Mouse (Mus musculus) stomach, embryonic 15.5 days (tissue): ENCODE data around the gene Cdh15. TPM values are rescaled to one million over a fixed set of nuclear protein-coding genes. Genes with fewer than 3 reads are reported as not detected.

Source experiments
- ATAC-seq: fragments of 200-750 bp; cut with Nextera tagmentation; 2 replicates; pipeline ENCODE4 v1.8.0; 2017; ENCODE audit warnings: low read depth, moderate number of reproducible peaks, moderate TSS enrichment; ENCODE audit not compliant: insufficient read depth, low FRiP score
- H3K27ac ChIP-seq: fragments of 300-500 bp; sonication (generic); 2 replicates; pipeline ENCODE4 v1.5.1; 2015; ENCODE audit warnings: mild to moderate bottlenecking, inconsistent platforms
- H3K27me3 ChIP-seq: fragments of 300-500 bp; sonication (generic); replicated peaks from 2 replicates; pipeline ENCODE4 v1.6.1; 2015; ENCODE audit warnings: inconsistent platforms
- H3K36me3 ChIP-seq: fragments of 300-500 bp; sonication (generic); 2 replicates; pipeline ENCODE4 v1.6.1; 2015; ENCODE audit warnings: inconsistent platforms
- H3K4me1 ChIP-seq: fragments of 300-500 bp; sonication (generic); 2 replicates; pipeline ENCODE4 v1.6.1; 2015; ENCODE audit warnings: inconsistent platforms
- H3K4me2 ChIP-seq: fragments of 300-500 bp; sonication (generic); 2 replicates; pipeline ENCODE4 v1.6.1; 2015; ENCODE audit warnings: mild to moderate bottlenecking, inconsistent platforms
- H3K4me3 ChIP-seq: fragments of 300-500 bp; sonication (generic); replicated peaks from 2 replicates; pipeline ENCODE4 v1.5.1; 2015; ENCODE audit warnings: inconsistent platforms
- H3K9ac ChIP-seq: fragments of 300-500 bp; sonication (generic); 2 replicates; pipeline ENCODE4 v1.6.1; 2015; ENCODE audit warnings: inconsistent platforms
- H3K9me3 ChIP-seq: fragments of 300-500 bp; sonication (generic); 2 replicates; pipeline ENCODE4 v1.6.1; 2016; ENCODE audit warnings: inconsistent platforms
- WGBS: fragments of 180-500 bp; shearing (Covaris S2); methylation state at CpG from one replicate; pipeline ENCODE4 v1.1.7; 2015; 5-methylcytosine and 5-hydroxymethylcytosine counted together
- polyA plus RNA-seq: library from polyadenylated mRNA; unstranded; fragments of >200 nt; fragmentation: Nextera tagmentation; extraction: Ambion mirVana; gene quantifications from 2 replicates; pipeline ENCODE4 v1.2.1, GENCODE M21; 2015

Gene Cdh15
- polyA plus RNA-seq, 1 experiment from 2014 or later: 0.49 TPM

DNA sequence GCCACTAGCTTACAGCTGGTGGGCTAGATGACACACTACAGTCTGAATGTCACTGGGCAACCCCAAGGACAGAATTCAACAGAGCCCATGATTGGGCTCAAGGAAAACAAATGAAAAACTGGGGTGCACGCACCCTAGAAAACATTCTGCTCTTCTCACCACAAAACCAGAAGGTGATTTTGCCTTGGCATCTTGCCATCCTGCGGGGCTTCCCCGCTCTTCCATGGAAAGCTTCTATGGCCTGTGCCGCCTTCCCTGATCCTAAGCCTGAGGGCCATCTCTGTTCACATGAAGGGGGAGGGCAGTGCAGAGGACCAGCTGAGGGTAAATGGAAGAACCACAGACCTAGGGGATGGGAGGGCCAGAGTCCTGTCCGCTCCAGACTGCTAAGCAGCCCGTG, 20.2 kb downstream of the Cdh15 start:
- WGBS: 87% methylated on average over 6 of the region's 6 CpGs
- no peak overlapping the region for H3K4me2 ChIP-seq
- no peak for ATAC-seq
- H3K27ac ChIP-seq: no peak overlapping the region
- no peak overlapping the region for H3K4me3 ChIP-seq
- H3K9me3 ChIP-seq: no peaks in the 10 kb centered on the region
- no peaks in the 10 kb centered on the region for H3K36me3 ChIP-seq
- no peaks in the 10 kb centered on the region for H3K27me3 ChIP-seq
- H3K4me1 ChIP-seq: no peaks in the 10 kb centered on the region
- H3K9ac ChIP-seq: no peak overlapping the region

DNA sequence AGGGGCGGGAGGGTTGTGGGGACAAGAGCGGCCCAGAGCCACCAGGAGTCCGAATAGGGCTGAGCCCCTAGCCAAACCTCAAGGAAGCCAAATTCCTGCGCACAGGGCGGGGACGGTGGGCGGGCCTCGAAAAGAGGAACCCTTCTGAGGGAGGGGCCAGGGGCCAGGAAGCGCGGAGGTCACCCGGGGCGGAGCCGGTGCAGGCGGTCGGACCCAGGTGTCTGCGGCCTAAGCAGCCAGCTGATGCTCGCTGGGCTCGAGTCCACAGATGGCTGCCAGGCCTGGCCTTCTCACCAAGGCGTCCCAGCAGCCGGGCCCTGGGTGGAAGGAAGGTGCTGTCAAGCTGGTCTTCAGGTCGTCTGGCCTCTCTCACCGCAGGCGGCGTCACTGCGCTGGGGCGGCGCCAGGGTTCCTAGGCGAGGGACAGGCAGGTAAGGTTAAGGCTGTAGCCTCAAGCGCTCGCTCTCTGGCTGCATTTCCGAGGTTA, 22.7 kb downstream of the Cdh15 start:
- 0 out of 2 replicates have a peak, but pooled peaks have one; percentile 13 for ATAC-seq
- Histone ChIP-seq H3K9ac (no peak overlapping the region), H3K4me1 (no peaks in the 10 kb centered on the region), H3K9me3 (no peaks in the 10 kb centered on the region), H3K4me3 (peak overlapping the region; percentile 16), H3K27ac (no peak overlapping the region), H3K4me2 (peak overlapping the region; percentile 33), H3K27me3 (no peaks in the 10 kb centered on the region), H3K36me3 (no peaks in the 10 kb centered on the region)
- 27% methylated on average over 31 of the region's 31 CpGs for WGBS

DNA sequence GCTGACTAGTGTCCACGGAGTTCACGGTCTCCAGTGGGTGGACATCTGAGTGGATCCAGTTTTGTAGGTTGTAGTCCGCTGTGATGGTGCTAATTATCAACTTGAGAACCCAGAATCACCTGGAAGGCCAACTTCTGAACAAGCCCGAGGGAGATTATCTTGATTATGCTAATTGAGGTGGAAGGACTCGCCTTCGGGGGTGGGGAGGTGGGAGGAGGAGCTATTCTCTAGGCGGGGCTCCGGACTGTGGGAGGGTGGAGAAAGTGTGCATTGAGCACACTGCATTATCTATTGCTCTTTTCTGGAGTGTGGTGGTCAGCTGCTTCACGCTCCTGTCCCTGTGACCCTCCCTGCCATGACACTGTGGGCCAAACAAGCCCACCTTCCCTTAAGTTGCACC, 23.9 kb downstream of the Cdh15 start:
- ATAC-seq: no peak
- no peak overlapping the region for H3K4me3 ChIP-seq
- no peak overlapping the region for H3K4me2 ChIP-seq
- 66% methylated on average over 9 of the region's 9 CpGs for WGBS
- H3K9ac ChIP-seq: no peak overlapping the region
- no peaks in the 10 kb centered on the region for H3K27me3 ChIP-seq
- H3K27ac ChIP-seq: no peak overlapping the region
- no peaks in the 10 kb centered on the region for H3K4me1 ChIP-seq
- no peaks in the 10 kb centered on the region for H3K36me3 ChIP-seq
- no peaks in the 10 kb centered on the region for H3K9me3 ChIP-seq

DNA sequence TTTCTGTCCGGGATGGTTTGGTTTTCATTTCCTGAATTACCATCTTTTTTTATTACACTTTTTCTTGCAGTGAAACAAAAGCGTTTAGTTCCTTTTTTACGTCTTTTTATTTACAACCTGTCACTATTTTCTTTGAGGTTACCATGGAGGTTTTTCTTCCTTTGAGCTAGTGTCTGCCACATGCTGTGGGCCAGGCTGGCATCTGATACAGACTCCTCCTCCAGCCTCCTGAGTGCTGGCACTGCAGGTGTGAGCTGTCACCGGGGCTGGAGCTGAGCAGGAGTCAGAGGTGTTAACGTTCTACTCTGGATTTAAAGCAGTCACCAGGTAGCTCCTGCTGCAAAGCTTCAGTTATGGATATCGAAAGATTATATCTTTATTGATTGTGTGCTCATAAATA, 25.4 kb downstream of the Cdh15 start:
- no peak for ATAC-seq
- Histone ChIP-seq H3K4me3 (no peak overlapping the region), H3K27me3 (no peaks in the 10 kb centered on the region), H3K27ac (no peak overlapping the region), H3K9me3 (no peaks in the 10 kb centered on the region), H3K4me1 (no peaks in the 10 kb centered on the region), H3K4me2 (no peak overlapping the region), H3K9ac (no peak overlapping the region), H3K36me3 (no peaks in the 10 kb centered on the region)
- 31% methylated on average over 6 of the region's 6 CpGs for WGBS

DNA sequence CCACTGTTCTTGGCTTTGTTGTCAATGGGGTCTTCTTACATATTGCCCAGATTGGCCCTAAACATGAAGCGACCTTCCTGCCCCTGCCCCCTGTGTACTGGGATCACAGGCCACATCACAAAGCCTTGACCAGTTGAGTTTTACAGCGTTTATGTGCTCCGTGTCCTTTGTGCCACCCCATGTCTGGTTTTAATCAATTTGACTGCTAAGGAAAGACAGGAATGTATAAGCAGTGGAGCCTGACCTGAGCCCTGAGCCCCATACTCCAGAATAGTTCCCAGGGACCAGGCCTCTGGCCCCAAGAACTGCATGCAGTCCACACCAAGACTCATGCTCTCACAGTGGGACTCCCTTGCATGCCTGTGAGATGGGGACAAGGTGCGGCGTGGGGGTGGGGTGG, 27.4 kb downstream of the Cdh15 start:
- no peak for ATAC-seq
- H3K4me3 ChIP-seq: no peak overlapping the region
- no peak overlapping the region for H3K4me2 ChIP-seq
- WGBS: 52% methylated on average over 5 of the region's 5 CpGs
- no peak overlapping the region for H3K27ac ChIP-seq
- H3K27me3 ChIP-seq: no peaks in the 10 kb centered on the region
- no peak overlapping the region for H3K9ac ChIP-seq
- no peaks in the 10 kb centered on the region for H3K9me3 ChIP-seq
- no peaks in the 10 kb centered on the region for H3K36me3 ChIP-seq
- no peaks in the 10 kb centered on the region for H3K4me1 ChIP-seq

DNA sequence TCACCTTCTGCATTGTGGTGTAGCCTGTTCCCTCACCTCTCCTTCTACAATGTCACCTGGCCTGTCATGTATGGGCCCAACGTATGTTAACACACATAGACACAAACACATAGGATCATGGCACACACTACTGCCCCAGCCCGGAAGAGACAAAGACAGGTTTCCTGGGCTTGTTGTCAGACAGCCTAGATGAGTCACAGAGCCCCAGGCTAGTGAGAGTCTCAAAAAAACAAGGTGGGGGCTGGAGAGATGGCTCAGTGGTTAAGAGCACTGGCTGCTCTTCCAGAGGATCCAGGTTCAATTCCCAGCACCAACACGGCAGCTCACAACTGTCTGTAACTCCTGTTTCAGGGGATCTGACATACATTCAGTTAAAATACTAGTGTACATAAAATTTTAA, 30.5 kb downstream of the Cdh15 start:
- WGBS: 84% methylated on average over 3 of the region's 3 CpGs
- Histone ChIP-seq H3K27me3 (no peaks in the 10 kb centered on the region), H3K9me3 (no peaks in the 10 kb centered on the region), H3K9ac (no peak overlapping the region), H3K4me3 (no peak overlapping the region), H3K4me1 (no peaks in the 10 kb centered on the region), H3K27ac (no peak overlapping the region), H3K36me3 (peaks cover 11% of the 10 kb centered on the region), H3K4me2 (no peak overlapping the region)
- ATAC-seq: no peak

DNA sequence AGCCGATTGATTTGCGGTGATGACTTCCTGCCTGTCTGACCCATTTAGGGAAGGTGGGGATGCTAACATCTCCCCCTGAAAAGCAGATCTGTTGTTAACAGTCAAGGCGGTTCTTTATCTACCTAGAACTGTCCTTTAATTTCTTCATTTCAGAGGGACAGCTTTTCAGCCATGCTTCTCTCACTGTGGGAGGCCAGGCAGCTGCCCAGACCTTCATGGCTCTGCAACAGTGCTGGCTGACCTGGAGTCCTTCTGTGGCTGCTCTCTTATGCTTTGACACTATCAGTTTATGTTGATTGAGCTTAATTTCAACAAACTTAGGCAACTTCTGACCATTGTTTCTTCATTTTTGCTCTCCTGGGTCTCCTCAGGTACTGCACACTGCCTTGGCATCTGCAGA, 32.5 kb downstream of the Cdh15 start:
- Histone ChIP-seq H3K9me3 (no peaks in the 10 kb centered on the region), H3K9ac (no peak overlapping the region), H3K36me3 (peaks cover 31% of the 10 kb centered on the region), H3K27me3 (no peaks in the 10 kb centered on the region), H3K4me1 (no peaks in the 10 kb centered on the region), H3K27ac (no peak overlapping the region), H3K4me2 (no peak overlapping the region), H3K4me3 (no peak overlapping the region)
- ATAC-seq: no peak
- WGBS: 36% methylated on average over 3 of the region's 3 CpGs

DNA sequence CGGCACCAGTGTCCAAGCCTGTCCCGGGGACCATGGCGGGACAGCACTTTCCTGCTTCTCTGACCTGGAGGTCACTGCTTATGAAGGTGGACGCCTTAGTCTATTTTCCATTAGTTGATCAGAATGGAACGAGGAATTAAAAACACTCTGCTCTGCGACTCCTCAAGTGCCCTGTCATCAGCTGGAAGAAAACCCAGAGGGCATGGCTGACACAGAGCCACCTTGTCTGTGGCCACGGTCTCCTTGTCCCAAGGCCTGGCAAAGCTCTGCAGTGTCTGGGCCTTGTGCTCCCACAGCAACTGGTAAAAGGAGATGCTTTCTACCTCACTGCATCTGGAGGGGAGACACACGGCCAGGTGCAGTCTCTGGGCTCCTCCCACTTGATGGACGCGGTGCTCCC, 35.9 kb downstream of the Cdh15 start:
- Histone ChIP-seq H3K9me3 (no peaks in the 10 kb centered on the region), H3K9ac (no peak overlapping the region), H3K27ac (no peak overlapping the region), H3K36me3 (peaks cover 62% of the 10 kb centered on the region), H3K4me2 (no peak overlapping the region), H3K4me3 (no peak overlapping the region), H3K27me3 (no peaks in the 10 kb centered on the region), H3K4me1 (no peaks in the 10 kb centered on the region)
- 82% methylated on average over 10 of the region's 10 CpGs for WGBS
- ATAC-seq: no peak

DNA sequence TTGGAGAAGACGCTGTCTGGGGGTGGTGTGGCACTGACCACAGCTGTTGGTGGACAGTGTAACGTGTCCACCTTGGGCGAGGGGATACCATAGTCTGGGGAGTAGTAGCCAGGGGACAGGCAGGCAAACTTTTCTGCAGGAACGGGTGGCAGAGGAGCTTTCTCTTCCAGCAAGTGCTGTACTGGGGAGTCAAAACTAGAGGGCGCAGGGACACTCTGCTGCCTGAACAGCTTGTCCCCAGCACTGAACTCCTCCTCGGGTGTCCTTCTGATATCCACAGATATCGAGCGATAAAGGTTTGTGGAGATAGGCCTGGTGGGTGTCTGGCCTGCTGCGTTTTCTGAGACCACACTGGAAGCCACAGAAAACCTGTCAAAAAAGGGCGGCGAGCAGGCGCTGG, 43.7 kb downstream of the Cdh15 start:
- 83% methylated on average over 12 of the region's 12 CpGs for WGBS
- Histone ChIP-seq H3K4me1 (no peaks in the 10 kb centered on the region), H3K4me3 (no peak overlapping the region), H3K27ac (no peak overlapping the region), H3K4me2 (no peak overlapping the region), H3K9ac (no peak overlapping the region), H3K9me3 (no peaks in the 10 kb centered on the region), H3K27me3 (no peaks in the 10 kb centered on the region), H3K36me3 (peaks cover 89% of the 10 kb centered on the region)
- no peak for ATAC-seq

DNA sequence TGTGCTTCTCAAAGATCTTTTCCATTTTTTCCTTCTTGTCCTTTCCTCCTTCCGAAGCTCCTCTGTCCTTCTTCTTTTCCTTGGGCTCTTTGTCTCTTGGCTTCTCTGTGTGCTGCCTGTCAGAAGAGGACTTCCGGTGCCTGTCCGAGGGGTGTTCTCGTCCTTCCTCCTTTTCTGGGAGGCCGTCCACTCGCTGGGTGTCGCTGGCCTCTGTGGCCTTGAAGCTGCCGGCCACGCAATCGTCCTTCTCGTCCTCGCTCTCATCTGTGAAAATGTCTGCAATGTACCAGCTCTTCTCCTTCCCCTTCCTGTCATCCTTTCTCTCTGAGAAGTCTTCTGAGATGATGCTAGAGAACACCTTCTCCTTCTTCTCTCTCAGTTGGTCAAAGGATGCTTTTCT, 45.7 kb downstream of the Cdh15 start:
- Histone ChIP-seq H3K4me3 (no peak overlapping the region), H3K9me3 (no peaks in the 10 kb centered on the region), H3K27me3 (no peaks in the 10 kb centered on the region), H3K36me3 (peaks cover 85% of the 10 kb centered on the region), H3K4me2 (no peak overlapping the region), H3K27ac (no peak overlapping the region), H3K9ac (no peak overlapping the region), H3K4me1 (no peaks in the 10 kb centered on the region)
- ATAC-seq: no peak
- WGBS: 88% methylated on average over 12 of the region's 12 CpGs

DNA sequence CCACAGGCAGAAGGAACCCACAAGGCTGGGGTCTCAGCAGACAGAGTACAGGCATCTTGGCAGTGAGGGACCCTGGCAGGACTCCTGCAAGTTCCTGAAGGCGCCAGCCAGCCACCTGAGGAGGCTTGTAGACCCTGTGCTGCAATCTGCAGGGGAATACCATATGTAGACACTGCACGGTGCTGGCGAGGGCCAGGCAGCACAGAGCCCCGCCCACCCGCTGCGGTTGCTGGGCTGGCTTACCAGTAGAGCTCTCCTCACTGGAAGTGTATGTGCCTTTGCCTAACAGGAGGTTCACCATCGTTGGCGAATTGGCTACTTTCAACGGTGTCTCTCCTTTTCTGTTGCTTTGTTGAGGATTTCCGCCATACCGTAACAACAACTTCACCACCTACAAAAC, 48.6 kb downstream of the Cdh15 start:
- H3K27me3 ChIP-seq: no peaks in the 10 kb centered on the region
- 95% methylated on average over 11 of the region's 11 CpGs for WGBS
- H3K4me2 ChIP-seq: no peak overlapping the region
- no peak for ATAC-seq
- no peak overlapping the region for H3K9ac ChIP-seq
- no peak overlapping the region for H3K4me3 ChIP-seq
- no peaks in the 10 kb centered on the region for H3K4me1 ChIP-seq
- no peak overlapping the region for H3K27ac ChIP-seq
- peaks cover 61% of the 10 kb centered on the region for H3K36me3 ChIP-seq
- no peaks in the 10 kb centered on the region for H3K9me3 ChIP-seq

DNA sequence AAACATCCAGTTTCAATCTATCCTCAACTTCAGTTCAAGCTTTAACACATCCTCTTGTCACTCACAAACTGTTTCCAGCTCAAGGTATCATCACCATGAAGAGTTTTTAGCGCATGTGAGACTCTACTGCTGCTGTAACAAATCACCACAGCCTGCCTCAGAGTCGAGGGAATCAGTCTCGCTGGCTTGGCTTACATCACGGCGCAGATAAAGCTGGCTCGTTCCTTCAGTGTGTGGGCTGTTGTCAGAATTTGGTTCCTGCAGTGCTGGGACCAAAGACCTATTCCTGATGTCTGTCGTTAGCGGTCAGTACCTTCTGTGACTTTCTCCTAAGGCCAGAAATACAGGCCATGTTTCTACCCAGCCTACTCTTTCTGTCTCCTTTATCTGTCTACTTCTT, 49.4 kb downstream of the Cdh15 start:
- 93% methylated on average over 8 of the region's 8 CpGs for WGBS
- Histone ChIP-seq H3K4me2 (no peak overlapping the region), H3K36me3 (peaks cover 53% of the 10 kb centered on the region), H3K4me3 (no peak overlapping the region), H3K4me1 (no peaks in the 10 kb centered on the region), H3K27ac (no peak overlapping the region), H3K27me3 (no peaks in the 10 kb centered on the region), H3K9ac (no peak overlapping the region), H3K9me3 (no peaks in the 10 kb centered on the region)
- no peak for ATAC-seq

DNA sequence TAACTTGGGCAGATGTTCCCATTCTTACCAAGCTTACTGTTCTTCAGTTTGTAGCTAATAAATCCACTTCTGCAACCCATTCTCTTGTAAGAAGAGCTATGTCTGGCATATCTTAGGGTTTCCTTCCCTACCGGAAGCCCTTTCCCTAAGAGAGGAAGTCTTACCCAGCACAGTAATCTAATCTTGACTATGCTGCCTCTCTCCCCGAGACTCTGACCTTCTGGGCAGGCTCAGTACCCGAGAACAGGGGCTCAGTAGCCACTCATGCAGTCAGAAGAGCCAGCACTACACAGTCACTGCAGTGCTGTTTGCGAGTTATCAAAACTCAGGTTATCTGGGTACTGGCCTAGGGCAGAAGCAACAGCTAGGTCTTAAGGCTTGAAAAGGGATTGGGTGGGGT, 50.3 kb downstream of the Cdh15 start:
- Histone ChIP-seq H3K9ac (no peak overlapping the region), H3K9me3 (no peaks in the 10 kb centered on the region), H3K4me1 (no peaks in the 10 kb centered on the region), H3K4me3 (no peak overlapping the region), H3K36me3 (peaks cover 51% of the 10 kb centered on the region), H3K27ac (no peak overlapping the region), H3K4me2 (no peak overlapping the region), H3K27me3 (no peaks in the 10 kb centered on the region)
- 78% methylated on average over 4 of the region's 4 CpGs for WGBS
- no peak for ATAC-seq
